Mouse (Mus musculus) midbrain, embryonic 16.5 days (tissue): ENCODE results near the gene Rab4a. TPM values are rescaled to one million over a fixed set of nuclear protein-coding genes. Genes with fewer than 3 reads are reported as not detected.

Source experiments
- ATAC-seq: fragments of 200-750 bp; cut with Nextera tagmentation; 2 replicates; pipeline ENCODE4 v1.8.0; 2017; ENCODE audit warnings: moderate TSS enrichment
- H3K27ac ChIP-seq: fragments of 300-500 bp; sonication (generic); 2 replicates; pipeline ENCODE4 v1.5.1; 2014; ENCODE audit warnings: mild to moderate bottlenecking, low read length, mixed read lengths
- H3K27me3 ChIP-seq: fragments of 300-500 bp; sonication (generic); 2 replicates; pipeline ENCODE4 v1.6.1; 2014; ENCODE audit warnings: low read depth, low read length, mixed read lengths; ENCODE audit not compliant: control insufficient read depth, insufficient read depth
- H3K36me3 ChIP-seq: fragments of 300-500 bp; sonication (generic); 2 replicates; pipeline ENCODE4 v1.6.1; 2014; ENCODE audit warnings: mild to moderate bottlenecking, low read length, moderate library complexity, mixed read lengths; ENCODE audit not compliant: control insufficient read depth, insufficient read depth
- H3K4me1 ChIP-seq: fragments of 300-500 bp; sonication (generic); 2 replicates; pipeline ENCODE4 v1.6.1; 2014; ENCODE audit warnings: mild to moderate bottlenecking, low read length, mixed read lengths; ENCODE audit not compliant: control insufficient read depth, insufficient read depth
- H3K4me2 ChIP-seq: fragments of 300-500 bp; sonication (generic); 2 replicates; pipeline ENCODE4 v1.6.1; 2014; ENCODE audit warnings: mild to moderate bottlenecking, low read length, mixed read lengths
- H3K4me3 ChIP-seq: fragments of 300-500 bp; sonication (generic); 2 replicates; pipeline ENCODE4 v1.5.1; 2014; ENCODE audit warnings: low read depth, mild to moderate bottlenecking, low read length, moderate library complexity, mixed read lengths
- H3K9ac ChIP-seq: fragments of 300-500 bp; sonication (generic); 2 replicates; pipeline ENCODE4 v1.6.1; 2014; ENCODE audit warnings: low read depth, low read length, mixed read lengths
- H3K9me3 ChIP-seq: fragments of 300-500 bp; sonication (generic); replicated peaks from 2 replicates; pipeline ENCODE4 v1.6.1; 2014; ENCODE audit warnings: mild to moderate bottlenecking, low read length, mixed read lengths; ENCODE audit not compliant: control insufficient read depth, poor library complexity, severe bottlenecking
- WGBS: fragments of 180-500 bp; shearing (Covaris S2); extraction: QIAGEN DNeasy Blood & Tissue Kit; methylation state at CpG from one replicate; pipeline ENCODE4 v1.1.7; 2014; 5-methylcytosine and 5-hydroxymethylcytosine counted together
- polyA plus RNA-seq: library from polyadenylated mRNA; unstranded; fragments of >200 nt; fragmentation: Nextera tagmentation; extraction: Ambion mirVana; gene quantifications from 2 replicates; pipeline ENCODE4 v1.2.1, GENCODE M21; 2015

Rab4a gene
- polyA plus RNA-seq: 79.2 and 81.0 TPM in 2 replicates

GRCm38 (mm10) chr8:123805718-123806373, at the start of gene Rab4a:
Gene Rab4a, plus strand, starts transcription at chr8:123805985.
- H3K27ac ChIP-seq: peak within 1 kb of the TSS; percentile 79
- WGBS: under 1% methylated on average over 31 of the region's 48 CpGs

GRCm38 (mm10) chr8:123756901-123757300, 48.9 kb upstream of the Rab4a start:
- Histone ChIP-seq H3K9ac (no peak overlapping the region), H3K9me3 (no peaks in the 10 kb centered on the region), H3K27ac (no peak overlapping the region), H3K4me2 (no peak overlapping the region), H3K27me3 (no peaks in the 10 kb centered on the region), H3K4me1 (peaks cover 28% of the 10 kb centered on the region), H3K36me3 (no peaks in the 10 kb centered on the region), H3K4me3 (no peak overlapping the region)
- no peak for ATAC-seq
- WGBS: 81% methylated on average over 8 of the region's 8 CpGs

More at GRCm38 (mm10) chr8:123805718-123806373, at the start of gene Rab4a:
- Histone ChIP-seq H3K4me1 (peaks cover 28% of the 10 kb centered on the region), H3K4me2 (peak within 1 kb of the TSS; percentile 80), H3K36me3 (no peaks in the 10 kb centered on the region), H3K9me3 (no peaks in the 10 kb centered on the region), H3K27me3 (no peaks in the 10 kb centered on the region), H3K4me3 (peak within 1 kb of the TSS; percentile 65), H3K9ac (peak within 1 kb of the TSS; percentile 84)
- ATAC-seq: peak; percentile 94

- Histone ChIP-seq H3K4me2 (no peak overlapping the region), H3K9me3 (no peaks in the 10 kb centered on the region), H3K4me3 (no peak overlapping the region), H3K27ac (no peak overlapping the region), H3K4me1 (peaks cover 12% of the 10 kb centered on the region), H3K27me3 (no peaks in the 10 kb centered on the region), H3K36me3 (no peaks in the 10 kb centered on the region), H3K9ac (no peak overlapping the region)
- no peak for ATAC-seq
- WGBS: 83% methylated on average over 1 of the region's 1 CpGs
Measured at GRCm38 (mm10) chr8:123758935-123759334, 46.9 kb upstream of the Rab4a start.

- Histone ChIP-seq H3K4me3 (no peak overlapping the region; the same call in 1 of the 2 replicates), H3K27me3 (no peaks in the 10 kb centered on the region), H3K4me1 (peaks cover 7% of the 10 kb centered on the region; the same call in 1 of the 2 replicates), H3K9ac (no peak overlapping the region), H3K27ac (no peak overlapping the region), H3K4me2 (peak overlapping the region; percentile 46), H3K36me3 (no peaks in the 10 kb centered on the region), H3K9me3 (no peaks in the 10 kb centered on the region)
- WGBS: 6% methylated on average over 10 of the region's 10 CpGs
- peak; percentile 72; the same call in 1 of the 2 replicates for ATAC-seq
Measured at GRCm38 (mm10) chr8:123759933-123760332, 45.9 kb upstream of the Rab4a start.

GRCm38 (mm10) chr8:123760579-123760978, 45.2 kb upstream of the Rab4a start:
- Histone ChIP-seq H3K4me3 (no peak overlapping the region), H3K36me3 (no peaks in the 10 kb centered on the region), H3K27me3 (no peaks in the 10 kb centered on the region), H3K4me1 (peaks cover 7% of the 10 kb centered on the region; the same call in 1 of the 2 replicates), H3K9me3 (no peaks in the 10 kb centered on the region), H3K27ac (no peak overlapping the region), H3K9ac (no peak overlapping the region), H3K4me2 (no peak overlapping the region)
- no peak for ATAC-seq
- WGBS: 53% methylated on average over 5 of the region's 5 CpGs

- WGBS: 51% methylated on average over 12 of the region's 12 CpGs
- Histone ChIP-seq H3K36me3 (no peaks in the 10 kb centered on the region), H3K4me1 (peaks cover 7% of the 10 kb centered on the region; the same call in 1 of the 2 replicates), H3K4me2 (no peak overlapping the region), H3K9me3 (no peaks in the 10 kb centered on the region), H3K27me3 (no peaks in the 10 kb centered on the region), H3K9ac (no peak overlapping the region), H3K27ac (no peak overlapping the region), H3K4me3 (no peak overlapping the region)
- no peak for ATAC-seq
Measured at GRCm38 (mm10) chr8:123761266-123761882, 44.4 kb upstream of the Rab4a start.

- no peaks in the 10 kb centered on the region for H3K36me3 ChIP-seq
- H3K27ac ChIP-seq: no peak overlapping the region
- H3K27me3 ChIP-seq: no peaks in the 10 kb centered on the region
- no peak overlapping the region for H3K4me3 ChIP-seq
- no peak for ATAC-seq
- peaks cover 7% of the 10 kb centered on the region; the same call in 1 of the 2 replicates for H3K4me1 ChIP-seq
- no peaks in the 10 kb centered on the region for H3K9me3 ChIP-seq
- no peak overlapping the region for H3K4me2 ChIP-seq
- no peak overlapping the region for H3K9ac ChIP-seq
- WGBS: 45% methylated on average over 3 of the region's 4 CpGs
Measured at GRCm38 (mm10) chr8:123761883-123762270, 43.9 kb upstream of the Rab4a start.

- Histone ChIP-seq H3K9me3 (no peaks in the 10 kb centered on the region), H3K27me3 (no peaks in the 10 kb centered on the region), H3K4me1 (peaks cover 7% of the 10 kb centered on the region; the same call in 1 of the 2 replicates), H3K9ac (no peak overlapping the region), H3K36me3 (no peaks in the 10 kb centered on the region), H3K4me3 (no peak overlapping the region), H3K27ac (no peak overlapping the region), H3K4me2 (no peak overlapping the region)
- 63% methylated on average over 7 of the region's 7 CpGs for WGBS
- no peak for ATAC-seq
Measured at GRCm38 (mm10) chr8:123763355-123763754, 42.4 kb upstream of the Rab4a start.

- Histone ChIP-seq H3K36me3 (no peaks in the 10 kb centered on the region), H3K4me2 (no peak overlapping the region), H3K27ac (no peak overlapping the region), H3K4me3 (no peak overlapping the region), H3K9me3 (no peaks in the 10 kb centered on the region), H3K9ac (no peak overlapping the region), H3K27me3 (no peaks in the 10 kb centered on the region), H3K4me1 (peaks cover 7% of the 10 kb centered on the region; the same call in 1 of the 2 replicates)
- WGBS: 33% methylated on average over 4 of the region's 4 CpGs
- no peak for ATAC-seq
Measured at GRCm38 (mm10) chr8:123764671-123765070, 41.1 kb upstream of the Rab4a start.
